In genomic region chr4:149727636-149728035, GRCm38 (mm10) we compare ENCODE assay signal across 25 mouse cellular contexts.
"Had no signal": no experiment of that assay in that cellular context is flagged by ENCODE, and none has a peak within 500 bp of the region (broad histone marks: within the 10 kb centered on the region; RNA-seq: fewer than 3 reads in every experiment).

No protein-coding gene starts in this region.

- H3K27me3 ChIP-seq: heart, embryonic 12.5 days; hindbrain, embryonic 13.5 days; hindbrain, embryonic 15.5 days; intestine, embryonic 15.5 days; liver, embryonic 13.5 days; liver, embryonic 15.5 days had no signal

- H3K4me3 ChIP-seq: gastrocnemius, adult 2 months; heart, embryonic 10.5 days; heart, embryonic 12.5 days; hindbrain, embryonic 13.5 days; hindbrain, embryonic 15.5 days; intestine, embryonic 15.5 days; layer of hippocampus, adult 2 months; left cerebral cortex, adult 2 months; liver, embryonic 13.5 days; liver, embryonic 15.5 days had no signal

- DNase-seq: gastrocnemius, postnatal 10 days; gastrocnemius, postnatal 25 days; heart, adult 18-20 months; heart, postnatal 10 days; heart, postnatal 4 days; kidney, adult 18-20 months; kidney, adult 8-10 months; kidney, postnatal 10 days; kidney, postnatal 25 days; kidney, postnatal 4 days; liver; liver, embryonic 13.5 days; liver, postnatal 0 days had no signal

- ATAC-seq: inflammation-experienced regulatory T-cells, adult 6 months; intestine, embryonic 15.5 days; intestine, postnatal 0 days; liver, postnatal 0 days had no signal

- H3K9ac ChIP-seq: heart, embryonic 12.5 days; hindbrain, embryonic 13.5 days; hindbrain, embryonic 15.5 days; intestine, embryonic 15.5 days; liver, embryonic 13.5 days; liver, embryonic 15.5 days; liver, postnatal 0 days had no signal

- H3K9me3 ChIP-seq: heart, embryonic 10.5 days; heart, embryonic 12.5 days; hindbrain, embryonic 13.5 days; hindbrain, embryonic 15.5 days; intestine, embryonic 15.5 days; liver, embryonic 13.5 days; liver, embryonic 15.5 days had no signal

- H3K27ac ChIP-seq: gastrocnemius, adult 2 months; heart, embryonic 10.5 days; hindbrain, embryonic 13.5 days; hindbrain, embryonic 15.5 days; intestine, embryonic 15.5 days; layer of hippocampus, adult 2 months; left cerebral cortex, adult 2 months; liver, embryonic 13.5 days; liver, embryonic 15.5 days had no signal

- H3K4me2 ChIP-seq: heart, embryonic 12.5 days; hindbrain, embryonic 13.5 days; hindbrain, embryonic 15.5 days; intestine, embryonic 15.5 days; liver, embryonic 11.5 days; liver, embryonic 13.5 days; liver, embryonic 15.5 days had no signal
